Mouse (Mus musculus): Measurements from ENCODE around the gene Otud3.

GRCm38 (mm10) chr4:138939481-138939880, 25.7 kb upstream of the Otud3 start:
- TF ChIP-seq CTCF (IDR thresholded peaks at IDR 0.05; ENCODE audit: low read depth), result no peak
- no peak for TF ChIP-seq EP300 (IDR thresholded peaks at IDR 0.05; ENCODE audit: low read depth)

Measured in liver, postnatal 0 days (tissue).